Mouse (Mus musculus): ENCODE measurements around the gene Wdfy4.

DNA sequence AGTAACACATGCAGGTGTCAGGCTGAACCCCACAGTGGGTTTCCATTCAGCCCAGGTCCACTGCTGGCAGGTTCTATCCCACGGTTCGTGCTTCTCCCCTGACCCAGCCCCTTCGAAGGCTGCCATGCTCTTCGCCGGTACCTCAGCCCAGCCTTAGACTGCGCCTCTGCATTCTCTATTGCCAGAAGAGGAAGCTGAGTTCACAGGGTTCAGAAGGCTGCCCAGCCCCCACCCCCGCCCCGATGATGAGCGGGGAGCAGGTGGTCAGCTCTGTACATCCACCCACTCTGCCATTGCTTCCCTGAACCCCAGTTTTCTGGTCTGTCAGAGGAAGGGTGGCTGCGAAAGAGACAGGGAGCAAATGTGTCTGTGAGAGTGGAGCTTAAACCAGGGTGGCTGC is 185.8 kb downstream of the Wdfy4 start:
- TF ChIP-seq CTCF (IDR thresholded peaks at IDR 0.05; ENCODE audit: extremely low read depth, insufficient read depth, insufficient read length, insufficient replicate concordance) (no peak), POLR2A (IDR thresholded peaks at IDR 0.05; ENCODE audit: low read depth, low read length) (no peak)
